Mouse (Mus musculus): ENCODE results near the gene Slc30a4. TPM values are rescaled to one million over a fixed set of nuclear protein-coding genes. Genes with fewer than 3 reads are reported as not detected.

Gene Slc30a4
- total and polyA plus RNA-seq, 3 experiments: 9.0 to 20.5 (median 11.4) TPM

GRCm38 (mm10) chr2:122657707-122658524, 44.5 kb downstream of the Slc30a4 start:
- Histone ChIP-seq H3K9me3 (replicated peaks; ENCODE audit: low read length) (no peaks in the 10 kb centered on the region), H3K4me3 (replicated peaks in 1 of 3; ENCODE audit: low read depth in 2 of 3, low read length in 2 of 3, poor library complexity in 1 of 3) (no peak overlapping the region), H3K4me1 (ENCODE audit: control insufficient read depth in 1 of 2, insufficient read depth in 2 of 2) (peaks cover 13 to 30% of the 10 kb centered on the region in 2 experiments), H3K27ac (ENCODE audit: insufficient read depth, low read depth) (no peak overlapping the region), H3K27me3 (replicated peaks) (no peaks in the 10 kb centered on the region), H3K36me3 (replicated peaks in 1 of 2; ENCODE audit: control insufficient read depth in 1 of 2, insufficient read depth in 1 of 2, low read length in 1 of 2) (no peaks in the 10 kb centered on the region), H3K4me2 (ENCODE audit: insufficient read depth, low read depth, poor library complexity, severe bottlenecking) (no peak overlapping the region), H3K9ac (ENCODE audit: insufficient read depth, low read depth) (no peak overlapping the region), H3K79me2 (replicated peaks; ENCODE audit: control insufficient read depth, extremely low read depth, insufficient read depth, poor library complexity, severe bottlenecking) (no peaks in the 10 kb centered on the region)
- TF ChIP-seq RAD21 (IDR thresholded peaks at IDR 0.05; ENCODE audit: low read depth, low read length) (no peak), MYC (IDR thresholded peaks at IDR 0.05; ENCODE audit: low read depth, low read length) (no peak), TCF12 (IDR thresholded peaks at IDR 0.05; ENCODE audit: low read depth, low read length) (no peak), MEF2A (IDR thresholded peaks at IDR 0.05; ENCODE audit: borderline replicate concordance, low read depth, low read length) (no peak)
- in situ Hi-C loops (cut with MboI; ENCODE audit: low pct_ligation_motif_present, low pct_unique_long_range_greater_than_20kb, low sequenced_read_pairs): no loop called here
- no peak for DNase-seq (ENCODE audit: extremely low read depth)
- dilution Hi-C loops (cut with MboI; ENCODE audit: extremely low pct_ligation_motif_present, extremely low pct_unique_long_range_greater_than_20kb, low sequenced_read_pairs): no loop called here

GRCm38 (mm10) chr2:122656767-122657166, 45.7 kb downstream of the Slc30a4 start:
- TF ChIP-seq CTCF (conservative IDR thresholded peaks at IDR 0.05 in 1 of 2, IDR thresholded peaks at IDR 0.05 in 1 of 2; ENCODE audit: low read depth in 2 of 2, low read length in 2 of 2) (no peak), JUN (IDR thresholded peaks at IDR 0.05; ENCODE audit: insufficient read depth, low read depth, low read length) (no peak), ZKSCAN1 (IDR thresholded peaks at IDR 0.05; ENCODE audit: borderline replicate concordance, low read depth, low read length) (no peak)
- Histone ChIP-seq H3K9ac (ENCODE audit: insufficient read depth, low read depth) (no peak overlapping the region), H3K4me1 (ENCODE audit: control insufficient read depth in 1 of 2, insufficient read depth in 2 of 2) (peaks cover 17 to 42% of the 10 kb centered on the region in 2 experiments), H3K4me3 (replicated peaks in 1 of 3; ENCODE audit: low read depth in 2 of 3, low read length in 2 of 3, poor library complexity in 1 of 3) (no peak overlapping the region), H3K27ac (ENCODE audit: insufficient read depth, low read depth) (no peak overlapping the region), H3K9me3 (replicated peaks; ENCODE audit: low read length) (no peaks in the 10 kb centered on the region), H3K79me2 (replicated peaks; ENCODE audit: control insufficient read depth, extremely low read depth, insufficient read depth, poor library complexity, severe bottlenecking) (no peaks in the 10 kb centered on the region), H3K36me3 (replicated peaks in 1 of 2; ENCODE audit: control insufficient read depth in 1 of 2, insufficient read depth in 1 of 2, low read length in 1 of 2) (no peaks in the 10 kb centered on the region), H3K27me3 (replicated peaks) (no peaks in the 10 kb centered on the region), H3K4me2 (ENCODE audit: insufficient read depth, low read depth, poor library complexity, severe bottlenecking) (no peak overlapping the region)
- no peak for DNase-seq (ENCODE audit: extremely low read depth)
- dilution Hi-C loops (cut with MboI; ENCODE audit: extremely low pct_ligation_motif_present, extremely low pct_unique_long_range_greater_than_20kb, low sequenced_read_pairs): no loop called here
- in situ Hi-C loops (cut with MboI; ENCODE audit: low pct_ligation_motif_present, low pct_unique_long_range_greater_than_20kb, low sequenced_read_pairs): no loop called here

GRCm38 (mm10) chr2:122656052-122656451, 46.4 kb downstream of the Slc30a4 start:
- Histone ChIP-seq H3K4me2 (ENCODE audit: insufficient read depth, low read depth, poor library complexity, severe bottlenecking) (no peak overlapping the region), H3K9ac (ENCODE audit: insufficient read depth, low read depth) (no peak overlapping the region), H3K27me3 (replicated peaks) (no peaks in the 10 kb centered on the region), H3K79me2 (replicated peaks; ENCODE audit: control insufficient read depth, extremely low read depth, insufficient read depth, poor library complexity, severe bottlenecking) (no peaks in the 10 kb centered on the region), H3K27ac (ENCODE audit: insufficient read depth, low read depth) (no peak overlapping the region), H3K9me3 (replicated peaks; ENCODE audit: low read length) (no peaks in the 10 kb centered on the region), H3K4me3 (replicated peaks in 1 of 3; ENCODE audit: low read depth in 2 of 3, low read length in 2 of 3, poor library complexity in 1 of 3) (no peak overlapping the region), H3K4me1 (ENCODE audit: control insufficient read depth in 1 of 2, insufficient read depth in 2 of 2) (peaks cover 22 to 48% of the 10 kb centered on the region in 2 experiments), H3K36me3 (replicated peaks in 1 of 2; ENCODE audit: control insufficient read depth in 1 of 2, insufficient read depth in 1 of 2, low read length in 1 of 2) (no peaks in the 10 kb centered on the region)
- dilution Hi-C loops (cut with MboI; ENCODE audit: extremely low pct_ligation_motif_present, extremely low pct_unique_long_range_greater_than_20kb, low sequenced_read_pairs) (no loop called here), in situ Hi-C loops (cut with MboI; ENCODE audit: low pct_ligation_motif_present, low pct_unique_long_range_greater_than_20kb, low sequenced_read_pairs) (no loop called here)
- no peak for DNase-seq (ENCODE audit: extremely low read depth)
- TF ChIP-seq USF2 (conservative IDR thresholded peaks at IDR 0.05; ENCODE audit: low read depth, low read length) (no peak), JUN (IDR thresholded peaks at IDR 0.05; ENCODE audit: insufficient read depth, low read depth, low read length) (no peak), IRF4 (IDR thresholded peaks at IDR 0.05; ENCODE audit: low read depth, low read length) (no peak), USF1 (IDR thresholded peaks at IDR 0.05; ENCODE audit: low read depth, low read length) (no peak), BHLHE40 (IDR thresholded peaks at IDR 0.05; ENCODE audit: low read depth, low read length) (0 out of 2 replicates have a peak, but pooled peaks have one; percentile 9)
